Mouse (Mus musculus) heart, adult 2 months (tissue): ENCODE data around the gene Ttc41.

Experiments
- CTCF ChIP-seq: fragments of 200-600 bp; IDR thresholded peaks from 2 replicates; pipeline ENCODE4 v1.8.1; 2022; ENCODE audit warnings: antibody characterized with exemption, mild to moderate bottlenecking, moderate library complexity
- POLR2A ChIP-seq: fragments of 200-500 bp; IDR thresholded peaks from 2 replicates; pipeline ENCODE4 v1.6.1; 2011; ENCODE audit warnings: mild to moderate bottlenecking, low read depth, low read length, control low read depth; ENCODE audit not compliant: insufficient read depth

DNA sequence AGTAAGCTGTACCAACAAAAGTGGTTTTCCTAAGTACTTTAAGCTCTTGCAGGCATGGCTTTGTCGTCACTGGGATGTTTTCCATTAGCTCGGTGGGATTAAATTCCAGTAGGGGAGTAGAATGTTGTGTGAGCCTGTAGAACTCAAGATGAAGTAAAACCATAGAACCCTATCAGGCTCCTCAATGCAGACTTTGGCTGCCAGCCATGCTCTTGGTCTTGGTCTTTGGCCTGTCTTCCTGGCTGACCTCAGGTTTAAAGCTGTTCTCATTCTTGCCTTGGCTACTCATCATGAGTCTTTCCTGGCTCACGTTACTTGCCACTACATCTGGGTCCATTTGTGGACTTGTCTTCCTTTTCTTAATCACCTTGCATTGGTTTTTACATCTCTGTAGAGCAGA lies 6.5 kb downstream of the Ttc41 start:
- TF ChIP-seq CTCF (no peak), POLR2A (no peak)
